Comparison of ENCODE assay signal across 15 mouse cellular contexts in the genomic region with DNA sequence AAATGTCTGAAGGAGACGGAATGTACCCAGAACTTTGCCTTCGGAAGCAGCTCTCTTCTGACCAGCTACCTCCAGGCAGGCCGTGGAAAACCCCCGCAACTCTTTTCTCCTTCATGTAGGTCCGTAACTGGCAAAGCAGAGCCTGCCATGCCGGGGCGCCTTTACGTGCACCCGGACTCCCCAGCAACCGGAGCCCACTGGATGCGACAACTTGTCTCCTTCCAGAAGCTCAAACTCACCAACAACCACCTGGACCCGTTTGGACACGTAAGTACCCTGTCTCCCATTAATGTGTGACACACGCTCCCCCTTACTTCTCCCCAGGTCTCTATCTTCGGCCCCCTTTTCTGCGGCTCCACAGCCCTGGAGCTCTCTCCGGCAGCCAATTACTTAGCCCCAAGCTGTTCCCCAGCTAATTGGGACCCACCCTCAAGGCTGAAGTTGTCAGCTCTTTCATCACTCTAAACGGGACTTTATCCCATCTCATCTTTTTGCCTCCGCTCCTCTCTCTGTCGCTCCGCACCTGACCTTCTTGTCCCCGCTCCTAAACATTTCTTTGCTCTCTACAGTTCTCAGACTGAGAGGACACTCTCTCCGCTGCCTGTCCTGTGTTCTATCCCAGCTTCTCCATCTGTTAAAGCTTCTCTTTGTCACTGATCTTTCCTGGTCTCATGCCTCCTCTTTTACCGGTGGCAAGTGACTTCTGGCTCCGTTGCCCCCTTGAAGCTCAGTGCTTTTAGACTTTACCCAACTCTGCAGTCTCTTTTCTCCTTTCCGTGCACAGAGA. TPM values are rescaled to one million over a fixed set of nuclear protein-coding genes. Genes with fewer than 3 reads are reported as not detected.
DNase-seq lines count a peak whose midpoint lies in the region; ATAC-seq and TF ChIP-seq lines count a peak whose summit lies in the region.
"Had no signal": no experiment of that assay in that cellular context is flagged by ENCODE, and none has a peak within 500 bp of the region (broad histone marks: within the 10 kb centered on the region; RNA-seq: fewer than 3 reads in every experiment).

No protein-coding gene starts in this region.

- TF ChIP-seq POLR2A in brain, embryonic 14.5 days (IDR thresholded peaks at IDR 0.05; ENCODE audit: borderline replicate concordance, extremely low read depth, insufficient read depth, insufficient read length, poor library complexity, severe bottlenecking): no peak
- no peak for TF ChIP-seq POLR2A in limb, embryonic 14.5 days (IDR thresholded peaks at IDR 0.05; ENCODE audit: borderline replicate concordance, extremely low read depth, insufficient read depth, insufficient read length)

- H3K9me3 ChIP-seq in heart, embryonic 12.5 days (replicated peaks): no peaks in the 10 kb centered on the region
- H3K9me3 ChIP-seq in lung, embryonic 15.5 days: no peaks in the 10 kb centered on the region
- H3K9me3 ChIP-seq in limb, embryonic 14.5 days (ENCODE audit: control insufficient read depth, low read length): no peaks in the 10 kb centered on the region

- intact Hi-C loops in heart, postnatal 36 days (cut with DNase I): no loop called here

- no peak for ATAC-seq in heart, embryonic 12.5 days (ENCODE audit: insufficient number of reproducible peaks, low FRiP score)
- no peak for ATAC-seq in lung, embryonic 15.5 days (ENCODE audit: borderline replicate concordance, extremely low read depth, low FRiP score, low TSS enrichment)
- ATAC-seq in limb, embryonic 14.5 days (ENCODE audit: low FRiP score, low read depth): no peak
- ATAC-seq: forebrain, postnatal 0 days had no signal

- DNase-seq in heart, postnatal 36 days: no peak
- DNase-seq in lung, postnatal 4 days: no peak
- DNase-seq in brain, embryonic 14.5 days (ENCODE audit: low read depth): peak; percentile 21
- no peak for DNase-seq in limb, embryonic 14.5 days (ENCODE audit: low spot score)
- DNase-seq in ovary, adult 18-20 months (ENCODE audit: low spot score): no peak
- DNase-seq: cerebellum, adult 9-11 months; forebrain, postnatal 0 days; gastrocnemius, postnatal 25 days; lung, adult 18-20 months had no signal

- H3K4me3 ChIP-seq in heart, embryonic 12.5 days: peak overlapping the region; percentile 10; the same call in 1 of the 2 replicates
- peak overlapping the region; percentile 35 for H3K4me3 ChIP-seq in lung, embryonic 15.5 days
- H3K4me3 ChIP-seq in limb, embryonic 14.5 days (replicated peaks; ENCODE audit: low read length): peak overlapping the region; percentile 54

- no peak for TF ChIP-seq CTCF in brain, embryonic 14.5 days (IDR thresholded peaks at IDR 0.05; ENCODE audit: borderline replicate concordance, extremely low read depth, insufficient read depth, insufficient read length)

- H3K27me3 ChIP-seq in heart, embryonic 12.5 days (replicated peaks): peaks cover 14% of the 10 kb centered on the region; the same call in 1 of the 2 replicates
- peaks cover 74% of the 10 kb centered on the region for H3K27me3 ChIP-seq in lung, embryonic 15.5 days
- H3K27me3 ChIP-seq in limb, embryonic 14.5 days (ENCODE audit: control insufficient read depth, insufficient read depth, low read length): peaks cover 62% of the 10 kb centered on the region

- H3K36me3 ChIP-seq in heart, embryonic 12.5 days: peaks cover 38% of the 10 kb centered on the region
- H3K36me3 ChIP-seq in lung, embryonic 15.5 days: peaks cover 4% of the 10 kb centered on the region; the same call in 1 of the 2 replicates
- H3K36me3 ChIP-seq in limb, embryonic 14.5 days (ENCODE audit: control insufficient read depth, insufficient read depth, low read length): peaks cover 45% of the 10 kb centered on the region

- H3K27ac ChIP-seq in heart, embryonic 12.5 days (ENCODE audit: poor library complexity, severe bottlenecking): peak overlapping the region; percentile 71
- peak overlapping the region; percentile 60 for H3K27ac ChIP-seq in lung, embryonic 15.5 days
- H3K27ac ChIP-seq in limb, embryonic 14.5 days (replicated peaks; ENCODE audit: low read depth, low read length): peak overlapping the region; percentile 96
- H3K27ac ChIP-seq: kidney, postnatal 0 days had no signal

- H3K4me1 ChIP-seq in heart, embryonic 12.5 days (replicated peaks): peaks cover 68% of the 10 kb centered on the region
- peaks cover 18% of the 10 kb centered on the region for H3K4me1 ChIP-seq in lung, embryonic 15.5 days
- H3K4me1 ChIP-seq in limb, embryonic 14.5 days (ENCODE audit: control insufficient read depth, insufficient read depth, low read length): peaks cover 8% of the 10 kb centered on the region; the same call in 1 of the 2 replicates

- peak overlapping the region; percentile 69 for H3K9ac ChIP-seq in heart, embryonic 12.5 days
- peak overlapping the region; percentile 57 for H3K9ac ChIP-seq in lung, embryonic 15.5 days
- H3K9ac ChIP-seq in limb, embryonic 14.5 days (ENCODE audit: low read depth, low read length, severe bottlenecking): peak overlapping the region; percentile 94
- H3K9ac ChIP-seq: forebrain, postnatal 0 days had no signal

- 22% methylated on average over 26 of the region's 26 CpGs for WGBS in heart, embryonic 12.5 days
- 9% methylated on average over 26 of the region's 26 CpGs for WGBS in lung, embryonic 15.5 days
- 4% methylated on average over 26 of the region's 26 CpGs for WGBS in limb, embryonic 14.5 days

- H3K4me2 ChIP-seq in heart, embryonic 12.5 days: peak overlapping the region; percentile 55
- peak overlapping the region; percentile 59 for H3K4me2 ChIP-seq in lung, embryonic 15.5 days
- H3K4me2 ChIP-seq in limb, embryonic 14.5 days (replicated peaks; ENCODE audit: low read depth, low read length, severe bottlenecking): peak overlapping the region; percentile 66

RNA-seq across cellular contexts. Expression of gene Tbx5, which starts 9.4 kb away (rescaled TPM):
- 42.6 and 45.6 TPM in 2 replicates for polyA plus RNA-seq in heart, embryonic 12.5 days (2016; fragmentation: Nextera tagmentation; extraction: Ambion mirVana)
- 10 to 100 TPM; 26.5 to 40.1 TPM for total RNA-seq in heart, postnatal 36 days (2021)
- polyA plus RNA-seq in lung, embryonic 15.5 days (2015; fragmentation: Nextera tagmentation; extraction: Ambion mirVana): 50.1 and 55.7 TPM in 2 replicates
- 0.05 and 0.10 TPM in 2 replicates for polyA plus RNA-seq in brain, embryonic 14.5 days (2012; rRNA removed)
- polyA plus RNA-seq in limb, embryonic 14.5 days (2012; rRNA removed): 36.9 and 39.3 TPM in 2 replicates
- polyA plus RNA-seq in limb, embryonic 14.5 days (2014; fragmentation: Nextera tagmentation; extraction: Ambion mirVana): 22.4 and 29.3 TPM in 2 replicates
- total RNA-seq: left cerebral cortex, postnatal 14 days; monocyte, adult 5-6 weeks had no signal
- polyA plus RNA-seq: forebrain, postnatal 0 days; intestine, embryonic 14.5 days; kidney, postnatal 0 days had no signal

Comparison
In these comparisons a context has a peak if more than half of its experiments do, and no peak if none do; other contexts are left out.
1. RNA of gene Tbx5, which starts 9.4 kb away (polyA plus RNA-seq): 50.1 to 55.7 TPM in lung, embryonic 15.5 days, 42.6 to 45.6 TPM in heart, embryonic 12.5 days and 22.4 to 39.3 TPM in limb, embryonic 14.5 days; 0.05 to 0.10 TPM in brain, embryonic 14.5 days; every median in the first group is over 10 times any median in the second.
2. Peak in every context shown above with its lines, with median percentiles within 50 percentile points of each other: H3K27ac ChIP-seq, H3K4me2 ChIP-seq, H3K4me3 ChIP-seq and H3K9ac ChIP-seq.